Mouse (Mus musculus): ENCODE measurements around the gene Msmb.
"Not testable (repeated sequence)": the region's sequence is repeated elsewhere in the genome, so short reads cannot be mapped to it uniquely, and the experiment has no call there.

Msmb gene

DNA sequence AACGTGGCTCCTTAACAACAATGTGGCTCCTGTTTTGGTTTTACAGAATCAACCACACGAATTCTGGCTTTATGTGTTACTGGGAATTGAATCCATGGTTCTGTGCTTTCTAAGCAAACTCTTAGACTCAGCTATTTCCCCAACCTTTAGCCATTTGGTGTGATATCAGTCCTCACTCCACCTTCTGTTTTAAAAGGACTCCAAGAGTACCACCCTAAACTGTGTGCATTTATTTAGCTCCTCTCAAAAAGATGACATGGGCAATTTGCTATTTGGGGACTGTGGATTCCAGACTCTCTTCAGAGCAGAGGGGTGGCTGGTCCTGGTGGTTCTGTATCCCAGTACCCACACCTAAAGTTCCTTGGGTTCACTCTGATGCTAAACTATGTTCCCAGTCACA is 4.8 kb downstream of the Msmb start:
- DNase-seq = no peak

DNA sequence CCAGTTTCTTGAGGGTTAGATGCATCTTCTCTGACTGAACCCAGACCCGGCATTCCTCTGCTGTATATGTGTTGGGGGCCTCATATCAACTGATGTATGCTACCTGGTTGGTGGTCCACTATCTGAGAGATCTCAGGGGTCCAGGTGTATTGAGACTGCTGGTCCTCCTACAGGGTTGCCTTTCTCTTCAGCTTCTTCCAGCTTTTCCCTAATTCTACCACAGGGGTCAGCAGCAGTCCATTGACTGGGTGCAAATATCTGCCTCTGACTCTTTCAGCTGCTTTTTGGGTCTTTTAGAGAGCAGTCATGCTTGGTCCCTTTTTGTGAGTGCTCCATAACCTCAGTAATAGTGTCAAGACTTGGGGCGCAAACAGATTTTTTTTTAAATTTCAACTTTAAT is 9.0 kb downstream of the Msmb start:
- DNase-seq = no peak

DNA sequence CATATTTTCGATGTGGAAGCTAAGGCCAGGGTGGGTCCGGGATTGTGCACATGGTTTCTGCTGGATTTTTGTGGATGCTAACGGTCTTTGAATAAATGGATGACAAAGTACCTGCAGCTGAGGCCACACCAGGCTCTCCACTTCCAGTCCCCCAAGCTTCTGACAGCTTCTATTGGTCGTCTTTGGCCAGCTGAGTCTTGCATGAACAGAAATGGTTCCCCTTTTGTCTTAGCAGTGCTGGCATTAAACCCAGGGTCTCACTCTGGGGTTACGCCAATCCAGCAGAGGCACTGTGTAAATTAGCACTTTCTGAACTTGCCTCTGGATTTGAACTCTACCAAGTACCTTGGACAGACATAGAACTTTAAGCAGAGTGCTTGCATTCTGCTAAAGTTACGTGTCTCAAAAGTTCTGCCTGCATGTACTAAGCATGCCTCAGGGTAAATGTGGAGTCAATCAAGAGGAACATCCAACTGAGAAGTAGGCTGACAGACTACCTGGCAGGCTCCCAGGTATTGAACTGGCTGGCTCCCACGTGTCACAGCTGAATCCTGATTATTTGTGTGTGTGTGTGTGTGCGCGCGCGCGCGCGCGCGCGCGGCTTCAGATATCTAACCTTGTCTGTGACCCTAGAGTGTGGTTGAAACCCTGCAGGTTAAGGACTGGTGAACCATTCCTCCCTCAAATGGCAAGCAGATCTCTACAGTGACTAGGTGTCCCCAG is 10.6 kb downstream of the Msmb start:
- DNase-seq = no peak

DNA sequence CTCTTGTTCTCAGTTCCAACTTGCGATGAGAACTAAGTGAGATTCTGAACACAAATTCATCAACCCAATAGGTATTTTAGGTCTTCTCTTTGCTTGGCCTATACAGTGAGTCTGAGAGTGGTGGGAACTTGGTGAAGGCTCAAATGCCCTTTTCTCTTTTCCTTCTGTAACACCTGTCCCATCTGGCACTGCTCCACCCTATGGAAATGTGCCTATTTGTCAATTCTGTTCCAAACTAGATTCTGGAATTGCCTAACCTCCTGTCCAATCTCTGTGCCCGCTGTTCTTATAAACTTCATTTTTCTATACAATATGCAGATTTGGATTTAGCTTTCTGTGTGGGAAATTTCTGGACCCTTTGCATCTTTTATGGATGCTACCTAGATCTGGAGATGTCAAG is 11.3 kb downstream of the Msmb start:
- no peak for DNase-seq

DNA sequence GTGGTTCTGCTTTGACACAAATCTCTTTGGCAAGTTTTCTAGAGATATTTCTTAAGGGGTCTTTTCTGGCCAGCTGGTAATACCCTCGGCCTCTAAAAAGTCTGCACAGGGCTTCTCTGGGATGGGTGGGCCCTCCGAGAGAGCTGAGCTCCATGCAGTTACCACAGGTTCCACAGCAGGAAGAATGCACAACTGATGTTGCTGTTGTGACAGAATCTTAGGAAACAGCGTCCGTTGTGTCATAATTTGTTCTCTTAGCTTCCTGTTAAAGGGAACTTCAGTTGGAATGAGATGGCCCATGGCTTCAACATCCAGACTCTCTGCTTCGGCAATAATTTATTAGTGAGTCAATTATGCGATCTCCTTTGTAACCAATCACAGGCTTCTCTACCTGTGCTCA is 12.9 kb downstream of the Msmb start:
- DNase-seq = no peak

DNA sequence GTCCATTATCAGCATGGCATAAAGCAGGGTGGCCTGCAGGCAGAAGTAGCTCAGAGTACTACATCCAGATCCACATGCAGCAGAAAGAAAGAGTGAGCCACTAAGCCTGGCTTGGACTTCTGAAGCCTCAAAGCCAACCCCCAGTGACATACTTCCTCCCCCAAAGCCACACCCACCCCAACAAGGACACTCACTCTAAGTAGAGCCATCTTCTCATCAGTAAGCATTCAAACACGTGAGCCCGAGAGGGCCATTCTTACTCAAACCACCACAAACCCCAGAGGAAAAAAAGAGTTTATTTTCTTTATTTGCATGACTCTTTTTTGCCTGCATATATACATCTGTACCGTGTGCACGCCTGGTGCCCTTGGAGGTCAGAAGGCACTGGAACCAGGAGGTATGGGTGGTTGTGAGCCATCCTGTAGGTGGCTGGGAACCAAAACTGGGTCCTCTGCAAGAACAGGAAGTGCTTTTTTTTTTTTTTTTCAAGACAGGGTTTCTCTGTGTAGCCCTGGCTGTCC is 17.4 kb downstream of the Msmb start:
- DNase-seq = peak in 1 of 2 experiments; percentile 11

DNA sequence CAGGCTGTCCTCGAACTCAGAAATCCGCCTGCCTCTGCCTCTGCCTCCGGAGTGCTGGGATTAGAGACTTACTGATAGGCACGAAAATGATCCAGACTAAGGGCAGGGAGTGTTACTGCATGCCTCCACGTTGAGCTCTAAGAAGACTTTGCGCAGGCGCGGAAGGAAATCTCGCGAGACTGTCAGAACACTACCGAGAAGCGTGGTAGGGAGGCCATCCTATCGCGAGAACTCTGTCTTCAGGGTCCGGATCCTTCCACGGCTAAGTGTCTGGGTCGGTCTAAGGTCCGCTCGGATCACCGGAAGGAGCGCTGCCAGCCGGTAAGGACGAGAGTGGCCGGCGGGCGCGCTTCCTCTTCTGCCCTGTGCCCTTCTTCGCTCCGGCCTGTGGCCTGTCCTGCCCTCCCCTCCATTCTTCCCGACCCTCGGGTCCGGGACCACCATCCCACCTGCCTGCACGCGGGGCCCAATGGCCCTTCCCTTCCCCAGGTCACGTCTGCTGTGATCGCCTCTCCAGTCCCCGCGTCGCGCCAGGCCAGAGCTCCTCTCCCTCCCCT is 17.9 kb downstream of the Msmb start, which contains the start of gene Ncoa4:
Gene Ncoa4 (plus strand): TSS at position 176 of the 557 bp plus-strand sequence.
- DNase-seq = peak; percentile 98 to 99

DNA sequence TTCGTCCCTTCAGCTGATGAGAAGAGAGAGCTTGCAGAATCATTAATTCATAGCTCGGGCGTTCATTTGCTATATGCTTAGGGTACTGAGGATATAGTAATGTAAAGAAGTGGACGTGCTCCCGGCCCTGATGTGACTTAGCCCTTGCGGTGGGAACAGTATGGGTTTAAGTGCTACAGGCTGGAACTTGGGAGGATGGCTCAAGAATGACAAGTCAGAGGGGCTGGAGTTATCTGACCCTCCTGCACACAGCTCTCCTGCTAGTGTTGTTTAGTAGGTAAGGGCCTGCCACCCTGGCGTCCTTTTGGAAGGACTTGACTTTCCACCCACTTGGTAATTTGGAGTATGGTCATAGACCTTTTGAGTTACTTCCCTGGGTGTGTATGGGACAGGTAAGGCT is 18.7 kb downstream of the Msmb start:
- no peak for DNase-seq

DNA sequence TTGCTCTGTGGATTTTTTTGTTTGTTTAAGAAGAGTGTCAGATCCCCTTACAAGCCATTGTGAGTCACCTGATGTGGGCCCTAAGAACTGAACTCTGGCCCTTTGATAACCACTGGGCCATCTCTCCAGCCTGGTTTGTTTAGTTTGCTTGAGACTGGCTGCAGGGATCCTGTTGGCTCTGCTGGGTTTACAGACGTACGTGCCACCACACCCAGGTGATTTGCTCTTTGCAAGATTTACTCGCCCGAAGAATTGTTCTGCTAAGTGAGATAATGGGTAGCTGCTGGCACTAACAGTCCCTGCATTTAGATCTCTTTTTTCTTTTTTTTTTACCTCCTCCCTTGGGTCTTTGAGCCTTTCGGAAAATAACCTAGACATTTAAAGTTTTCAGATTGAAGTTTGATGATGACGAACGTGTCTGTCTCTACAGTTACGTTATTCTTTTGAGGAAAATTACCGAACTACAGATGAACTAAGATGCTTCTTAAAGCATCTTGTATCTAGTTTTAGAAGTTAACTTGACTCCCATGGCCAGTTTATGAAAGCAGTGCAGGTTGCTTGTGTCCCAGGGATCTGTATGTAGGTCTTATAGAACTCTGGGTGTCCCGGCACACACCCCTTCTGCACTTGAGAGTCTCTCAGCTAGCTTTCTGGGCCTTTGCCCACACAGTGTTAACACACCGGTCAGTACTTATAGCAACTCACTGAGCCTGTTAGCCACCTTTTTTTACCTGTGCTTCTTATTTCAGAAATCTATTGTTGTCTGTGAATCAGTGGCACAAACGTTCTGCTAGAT is 19.5 kb downstream of the Msmb start:
- DNase-seq = no peak

DNA sequence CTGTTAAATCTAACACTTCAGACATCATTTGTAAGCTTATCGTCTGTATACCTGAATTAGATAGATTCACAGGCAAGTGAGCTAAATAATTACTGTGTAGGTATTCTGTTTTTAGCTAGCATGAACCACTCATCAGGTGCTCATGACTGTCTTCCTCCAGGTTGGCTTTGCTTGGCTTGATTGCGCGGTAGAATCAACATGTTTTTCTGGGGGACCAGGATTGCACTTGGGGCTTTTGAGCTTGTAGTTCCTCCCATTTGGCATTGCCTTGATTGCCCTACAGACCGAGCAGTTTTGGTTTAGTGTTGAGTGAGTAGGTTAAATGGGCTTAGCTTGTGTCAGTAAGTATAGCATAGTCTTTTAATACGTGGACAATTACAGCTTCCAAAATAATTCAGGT is 20.4 kb downstream of the Msmb start:
- DNase-seq = no peak

DNA sequence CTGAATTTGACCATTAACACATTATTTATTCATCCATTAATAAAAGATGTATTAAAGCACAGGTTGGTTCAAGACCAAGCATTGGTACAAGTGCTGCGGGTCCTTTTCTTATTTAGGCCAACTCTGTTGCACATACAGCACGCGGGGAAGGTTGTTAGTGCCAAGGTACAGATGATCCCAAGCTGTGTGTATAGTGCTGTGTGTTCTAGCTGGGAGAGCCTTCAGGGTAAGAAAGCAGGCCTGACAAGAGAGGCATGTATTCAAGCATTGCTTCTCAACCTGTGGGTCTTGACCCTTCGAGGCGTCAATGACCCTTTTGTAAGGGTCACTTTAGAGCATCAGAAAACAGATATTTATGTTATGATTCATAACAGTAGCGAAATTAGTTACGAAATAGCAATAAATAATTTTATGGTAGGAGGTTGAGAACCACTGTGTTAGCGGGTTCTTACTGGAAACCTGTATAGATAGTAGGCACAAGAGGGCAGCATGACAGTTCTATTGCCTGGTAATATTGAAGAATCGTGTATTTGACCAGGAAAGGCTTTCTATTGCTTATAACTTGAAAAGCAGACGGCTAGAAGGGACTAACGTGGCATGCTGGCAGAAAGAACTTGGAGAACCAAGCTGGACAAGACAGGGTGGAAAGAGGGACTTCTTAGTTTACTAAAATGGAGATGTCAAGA is 21.5 kb downstream of the Msmb start:
- DNase-seq = no peak

DNA sequence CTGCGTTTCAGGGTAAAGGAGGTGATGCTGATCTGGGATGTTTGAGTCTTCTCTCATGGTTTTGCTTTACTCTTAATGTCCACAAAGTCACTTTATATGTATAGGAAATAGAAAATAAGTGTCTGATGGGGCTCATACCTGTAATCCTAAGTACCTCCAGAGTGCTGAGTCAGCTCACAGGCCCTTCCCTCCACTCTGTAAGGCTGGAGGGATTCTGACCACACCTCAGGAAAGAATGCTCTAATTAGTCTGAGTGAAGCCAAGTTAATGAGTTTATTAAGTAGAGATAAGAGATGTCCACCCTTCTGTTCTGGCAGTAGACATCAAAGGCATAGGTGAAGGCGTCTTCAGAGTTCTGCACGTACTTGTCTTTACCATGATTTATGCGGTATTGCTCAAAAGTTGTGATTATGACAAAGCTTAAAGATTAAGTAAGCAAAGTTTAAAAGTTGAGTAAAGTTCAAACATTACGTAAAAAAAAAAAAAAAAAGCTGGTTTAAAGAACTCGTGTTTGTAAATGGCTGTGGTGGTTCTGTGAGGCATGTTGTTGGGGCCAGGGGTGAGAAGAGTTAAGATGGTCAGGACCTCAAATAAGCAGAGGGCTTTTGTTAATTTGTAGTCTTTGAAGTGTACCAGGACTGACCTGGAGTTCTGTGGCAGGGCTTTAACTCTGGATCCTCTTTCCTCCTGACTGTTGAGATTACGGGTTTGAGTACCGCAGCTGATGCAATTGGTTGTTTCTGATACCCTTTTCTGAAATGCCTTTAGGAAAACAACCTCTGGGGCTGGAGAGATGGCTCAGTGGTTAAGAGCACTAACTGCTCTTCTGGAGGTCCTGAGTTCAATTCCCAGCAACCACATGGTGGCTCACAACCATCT is 22.6 kb downstream of the Msmb start:
- DNase-seq = no peak

DNA sequence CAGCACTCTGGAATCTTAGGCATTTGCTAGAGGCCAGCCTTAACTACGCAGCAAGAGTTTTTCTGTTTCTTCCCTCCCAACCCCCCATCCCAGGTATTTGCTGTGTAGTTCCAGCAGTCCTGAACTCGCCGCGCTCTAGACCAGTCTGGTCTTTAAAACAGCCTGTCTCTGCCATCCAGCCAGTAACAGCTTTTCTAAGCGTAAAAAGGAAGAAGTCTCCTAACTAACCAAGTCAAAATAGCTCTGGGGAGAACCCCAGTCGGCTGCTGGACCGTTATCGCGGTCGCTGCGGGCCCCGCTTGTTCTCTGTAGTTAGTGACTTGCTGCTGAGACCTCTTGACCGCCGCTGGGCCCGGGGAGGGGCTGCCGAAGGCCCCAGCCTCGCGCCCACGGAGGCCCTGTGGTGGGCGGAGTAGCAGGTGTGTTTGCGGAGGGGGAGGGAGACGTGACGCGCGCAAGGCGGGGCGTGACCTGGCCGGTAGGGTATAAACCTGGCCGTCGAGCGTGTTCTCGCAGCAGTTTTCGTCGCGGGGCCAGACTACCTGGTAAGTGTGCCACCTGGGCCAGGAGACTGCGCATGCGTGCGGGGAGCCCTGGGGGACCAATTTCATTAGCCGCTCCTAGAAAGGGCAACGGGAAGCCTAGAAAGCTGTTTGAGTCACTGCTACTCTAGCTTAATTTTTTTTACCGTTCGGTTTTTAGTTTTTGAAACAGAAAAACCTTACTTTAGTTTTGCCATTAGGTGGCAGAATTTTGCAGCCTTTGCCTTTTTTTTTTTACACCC is 23.6 kb downstream of the Msmb start:
- DNase-seq = peak; percentile 88 to 91

DNA sequence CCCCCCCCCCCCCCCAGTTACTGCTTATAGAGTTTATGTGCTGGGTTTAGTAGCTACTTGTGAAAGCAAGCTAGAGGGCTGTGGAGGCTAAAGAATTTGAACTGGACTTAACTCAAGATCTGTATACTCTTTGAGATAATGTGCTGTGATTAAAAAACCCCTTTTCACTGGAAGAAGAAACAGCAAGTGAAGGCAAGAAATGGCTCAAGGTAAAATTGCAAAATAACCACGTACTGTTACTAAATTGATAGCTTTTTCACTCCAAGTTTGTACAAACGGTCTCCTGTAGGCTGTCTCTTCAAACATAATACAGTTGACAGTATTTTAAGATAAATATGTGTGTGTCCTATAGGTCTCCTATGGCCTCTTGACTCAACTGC is 24.2 kb downstream of the Msmb start:
- no peak for DNase-seq

DNA sequence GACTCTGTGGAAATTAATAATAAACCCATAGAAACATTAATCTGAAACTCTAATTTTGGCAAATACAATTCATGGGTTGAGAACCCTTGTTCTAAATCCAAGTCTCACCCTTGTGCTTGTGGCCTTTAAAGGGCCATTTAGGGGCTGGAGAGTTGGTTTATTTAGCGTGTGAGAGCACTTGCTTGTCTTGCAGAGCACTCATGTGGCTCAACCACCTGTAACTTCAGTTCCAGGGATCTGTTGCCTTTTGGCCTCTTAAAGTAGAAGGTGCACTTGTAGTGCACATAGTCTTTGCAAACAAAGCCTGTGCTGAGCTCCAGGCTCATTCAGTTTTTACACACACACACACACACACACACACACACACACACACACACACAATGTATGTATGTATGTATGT is 25.0 kb downstream of the Msmb start:
- DNase-seq = no peak

DNA sequence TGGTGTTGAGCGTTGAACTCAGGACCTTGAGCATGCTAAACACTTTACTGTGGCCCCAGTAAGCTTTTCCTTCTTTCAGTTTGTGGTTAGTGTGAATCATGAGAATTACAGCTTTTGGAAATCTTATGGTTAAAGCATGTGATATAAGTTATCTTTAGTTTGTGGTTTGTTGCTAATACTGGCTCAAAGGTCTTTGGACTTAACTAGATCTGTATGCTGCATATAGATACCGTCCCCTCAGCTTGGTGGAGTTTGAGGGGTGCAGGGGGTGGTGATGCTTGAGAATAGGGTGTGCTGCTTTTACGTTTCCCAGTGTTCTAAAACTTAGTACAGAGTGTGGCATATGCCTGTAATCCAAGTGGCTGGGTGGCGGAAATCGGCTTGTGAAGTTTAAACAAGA is 25.5 kb downstream of the Msmb start:
- DNase-seq = no peak

DNA sequence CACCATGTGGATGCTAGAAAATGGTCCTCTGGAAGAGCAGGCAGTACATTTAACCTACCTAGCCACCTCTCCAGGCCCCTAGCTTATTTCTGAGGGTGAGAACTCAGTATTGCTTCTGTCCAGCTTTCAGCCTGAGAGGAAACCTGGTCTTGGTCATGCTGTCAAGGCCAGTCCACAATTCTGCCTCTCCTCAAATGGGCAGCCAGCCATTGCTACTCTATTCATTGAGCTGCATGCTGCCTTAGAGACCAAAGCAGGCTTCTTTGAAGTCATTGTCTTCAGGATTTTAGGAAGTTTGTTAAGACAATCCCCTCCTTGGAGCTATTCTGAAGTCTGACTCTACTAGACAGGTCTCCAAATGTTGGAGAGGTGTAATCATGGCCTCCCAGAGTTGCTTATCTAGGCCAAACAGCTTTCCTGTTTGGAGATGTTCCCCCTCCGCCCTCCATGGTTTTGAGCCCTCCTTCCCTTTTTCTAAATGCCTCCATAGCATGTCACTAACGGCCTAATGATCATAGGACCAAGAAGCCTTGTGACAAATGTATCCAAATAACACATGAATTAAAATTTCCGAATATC is 26.9 kb downstream of the Msmb start:
- DNase-seq = no peak

DNA sequence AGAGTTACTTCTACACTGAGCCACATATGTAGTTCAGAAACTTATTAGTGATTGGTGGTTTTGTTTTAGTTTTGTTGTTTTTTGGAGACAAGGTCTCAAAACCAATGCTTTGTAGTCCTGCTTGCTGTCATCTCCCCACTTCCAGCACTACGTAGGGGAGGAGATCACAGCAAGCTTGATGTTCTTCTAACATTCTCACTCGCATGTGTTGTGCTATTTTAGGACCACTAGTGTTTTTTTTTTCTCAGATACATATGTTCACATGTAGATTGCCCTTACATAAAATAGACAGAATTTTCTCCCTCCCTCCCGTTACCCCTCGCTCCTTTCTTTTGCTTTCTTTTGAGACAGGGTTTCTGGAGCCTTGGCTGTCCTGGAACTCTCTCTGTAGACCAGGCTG is 28.3 kb downstream of the Msmb start:
- DNase-seq = no peak

DNA sequence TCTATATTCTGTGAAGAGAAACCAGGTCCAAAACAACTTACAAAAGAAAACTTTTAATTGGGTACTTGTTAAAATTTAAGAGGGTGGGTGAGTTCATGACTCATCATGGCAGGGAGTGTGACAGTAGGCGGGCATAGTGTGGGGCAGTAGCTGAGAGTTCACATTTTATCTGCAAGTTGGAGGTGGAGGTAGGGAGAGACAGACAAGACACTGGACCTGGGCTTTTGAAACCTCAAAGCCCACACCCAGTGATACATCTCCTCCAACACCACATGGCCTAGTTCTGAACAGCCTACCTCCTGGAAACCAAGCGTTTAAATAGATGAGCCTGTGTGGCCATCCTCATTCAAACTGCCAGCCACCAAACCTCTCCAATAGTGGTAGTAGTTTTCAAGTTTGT is 33.5 kb downstream of the Msmb start:
- DNase-seq = no peak

DNA sequence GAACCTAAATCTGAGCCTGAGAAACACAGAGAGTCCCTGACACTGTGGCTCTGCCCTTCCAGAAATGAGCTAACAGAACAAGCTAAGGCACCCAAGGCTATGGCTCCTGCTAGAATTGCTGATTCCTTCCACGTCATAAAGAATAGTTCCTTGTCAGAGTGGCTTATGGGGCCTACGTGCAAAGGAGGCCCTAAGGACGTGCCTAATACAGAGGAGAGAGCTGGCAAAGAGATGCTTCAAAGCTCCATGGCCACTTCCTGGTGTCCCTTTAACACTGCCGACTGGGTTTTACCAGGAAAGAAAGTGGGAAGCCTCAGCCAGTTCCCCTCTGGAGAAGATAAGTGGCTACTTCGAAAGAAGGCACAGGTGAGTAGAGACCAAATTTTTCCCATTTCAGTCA is 34.8 kb downstream of the Msmb start:
- not testable (repeated sequence) for DNase-seq

All from cerebellum, postnatal 36 days (tissue).